Mouse (Mus musculus) ES-Bruce4 (cell line): ENCODE data around the gene AI854703. TPM values are rescaled to one million over a fixed set of nuclear protein-coding genes. Genes with fewer than 3 reads are reported as not detected.

Experiments
- H3K27ac ChIP-seq: 2 replicates; pipeline ENCODE4 v1.5.1; 2012; ENCODE audit warnings: low read length, inconsistent platforms; ENCODE audit not compliant: insufficient read depth
- H3K27me3 ChIP-seq: 2 replicates; pipeline ENCODE4 v1.6.1; 2012; ENCODE audit warnings: mild to moderate bottlenecking, low read length, inconsistent platforms; ENCODE audit not compliant: control insufficient read depth, poor library complexity, insufficient read depth, severe bottlenecking
- H3K36me3 ChIP-seq: 2 replicates; pipeline ENCODE4 v1.6.1; 2012; ENCODE audit warnings: inconsistent platforms, mild to moderate bottlenecking, low read length, moderate library complexity; ENCODE audit not compliant: control insufficient read depth, poor library complexity, insufficient read depth, severe bottlenecking
- H3K4me1 ChIP-seq: one replicate; pipeline ENCODE4 v1.8.1; 2011; ENCODE audit warnings: low read length; ENCODE audit not compliant: control insufficient read depth, insufficient read depth
- H3K4me3 ChIP-seq: 2 replicates; pipeline ENCODE4 v1.5.1; 2011; ENCODE audit warnings: low read depth, mild to moderate bottlenecking, low read length
- H3K9ac ChIP-seq: 2 replicates; pipeline ENCODE4 v1.6.1; 2012; ENCODE audit warnings: low read depth, mild to moderate bottlenecking, inconsistent platforms; ENCODE audit not compliant: poor library complexity, severe bottlenecking
- H3K9me3 ChIP-seq: replicated peaks from 2 replicates; pipeline ENCODE4 v1.6.1; 2012; ENCODE audit warnings: mild to moderate bottlenecking, low read length, inconsistent platforms; ENCODE audit not compliant: control insufficient read depth, poor library complexity, insufficient read depth, severe bottlenecking
- CTCF ChIP-seq: IDR thresholded peaks from one replicate; pipeline ENCODE4 v1.8.1; 2011; ENCODE audit warnings: low read depth, low read length
- EP300 ChIP-seq: IDR thresholded peaks from 2 replicates; pipeline ENCODE4 v1.6.1; 2011; ENCODE audit warnings: low read depth, low read length; ENCODE audit not compliant: insufficient read depth
- POLR2A ChIP-seq: IDR thresholded peaks from one replicate; pipeline ENCODE4 v1.8.1; 2011; ENCODE audit warnings: low read length; ENCODE audit not compliant: insufficient read depth
- polyA plus RNA-seq: library from polyadenylated mRNA; stranded (reverse); fragments of >200 nt; gene quantifications from 2 replicates; pipeline ENCODE4 v1.2.4, GENCODE M21; 2011; ENCODE audit warnings: low read depth; ENCODE audit not compliant: missing spikeins, insufficient read depth, insufficient read length

The AI854703 gene
- polyA plus RNA-seq, 1 experiment, result 0.36 TPM

GRCm38 (mm10) chr6:48669446-48669969 is 42.9 kb downstream of the AI854703 start:
- TF ChIP-seq POLR2A (no peak), EP300 (no peak), CTCF (no peak)
- Histone ChIP-seq H3K4me3 (no peak overlapping the region), H3K4me1 (no peaks in the 10 kb centered on the region), H3K9me3 (peaks cover 5% of the 10 kb centered on the region), H3K9ac (no peak overlapping the region), H3K27ac (no peak overlapping the region), H3K36me3 (no peaks in the 10 kb centered on the region), H3K27me3 (no peaks in the 10 kb centered on the region)

- H3K27ac ChIP-seq, result peak overlapping the region; percentile 64; the same call in 1 of the 2 replicates
- peaks cover 5% of the 10 kb centered on the region for H3K9me3 ChIP-seq
- no peak overlapping the region for H3K9ac ChIP-seq
- TF ChIP-seq POLR2A (no peak), CTCF (no peak), EP300 (no peak)
- H3K4me3 ChIP-seq, result no peak overlapping the region
- H3K36me3 ChIP-seq, result no peaks in the 10 kb centered on the region
- no peaks in the 10 kb centered on the region for H3K27me3 ChIP-seq
- H3K4me1 ChIP-seq, result peaks cover 6% of the 10 kb centered on the region
Observed at GRCm38 (mm10) chr6:48674291-48675058, 47.9 kb downstream of the AI854703 start.

- H3K27me3 ChIP-seq, result no peaks in the 10 kb centered on the region
- peaks cover 5% of the 10 kb centered on the region for H3K9me3 ChIP-seq
- H3K4me1 ChIP-seq, result peaks cover 6% of the 10 kb centered on the region
- no peak overlapping the region for H3K9ac ChIP-seq
- peak overlapping the region; percentile 57 for H3K4me3 ChIP-seq
- H3K27ac ChIP-seq, result peak overlapping the region; percentile 48; the same call in 1 of the 2 replicates
- no peak for TF ChIP-seq EP300
- no peak for TF ChIP-seq POLR2A
- TF ChIP-seq CTCF, result no peak
- H3K36me3 ChIP-seq, result no peaks in the 10 kb centered on the region
Observed at GRCm38 (mm10) chr6:48675400-48675930, 48.9 kb downstream of the AI854703 start.

- no peak for TF ChIP-seq EP300
- TF ChIP-seq CTCF, result no peak
- TF ChIP-seq POLR2A, result no peak
- H3K27ac ChIP-seq, result peak within 1 kb of the TSS; percentile 75
- H3K27me3 ChIP-seq, result no peaks in the 10 kb centered on the region
- H3K4me3 ChIP-seq, result peak within 1 kb of the TSS; percentile 57
- H3K36me3 ChIP-seq, result no peaks in the 10 kb centered on the region
- peaks cover 5% of the 10 kb centered on the region for H3K9me3 ChIP-seq
- peaks cover 6% of the 10 kb centered on the region for H3K4me1 ChIP-seq
- H3K9ac ChIP-seq, result no peak within 1 kb of the TSS
Observed at GRCm38 (mm10) chr6:48675931-48676859, 49.6 kb downstream of the AI854703 start, which contains the start of gene Gimap9. Gimap9 (plus strand) TSS chr6:48676129.

- no peaks in the 10 kb centered on the region for H3K36me3 ChIP-seq
- peaks cover 6% of the 10 kb centered on the region for H3K4me1 ChIP-seq
- TF ChIP-seq CTCF, result no peak
- TF ChIP-seq POLR2A, result no peak
- TF ChIP-seq EP300, result no peak
- H3K9me3 ChIP-seq, result peaks cover 5% of the 10 kb centered on the region
- no peak overlapping the region for H3K9ac ChIP-seq
- no peak overlapping the region for H3K27ac ChIP-seq
- H3K4me3 ChIP-seq, result no peak overlapping the region
- H3K27me3 ChIP-seq, result no peaks in the 10 kb centered on the region
Observed at GRCm38 (mm10) chr6:48676860-48677415, 50.4 kb downstream of the AI854703 start.
